Mouse (Mus musculus) midbrain, embryonic 16.5 days (tissue): Measurements from ENCODE around the gene Tnni3. TPM values are rescaled to one million over a fixed set of nuclear protein-coding genes. Genes with fewer than 3 reads are reported as not detected.

Experiments
- ATAC-seq: fragments of 200-750 bp; cut with Nextera tagmentation; 2 replicates; pipeline ENCODE4 v1.8.0; 2017; ENCODE audit warnings: moderate TSS enrichment
- H3K27ac ChIP-seq: fragments of 300-500 bp; sonication (generic); 2 replicates; pipeline ENCODE4 v1.5.1; 2014; ENCODE audit warnings: mild to moderate bottlenecking, low read length, mixed read lengths
- H3K27me3 ChIP-seq: fragments of 300-500 bp; sonication (generic); 2 replicates; pipeline ENCODE4 v1.6.1; 2014; ENCODE audit warnings: low read depth, low read length, mixed read lengths; ENCODE audit not compliant: control insufficient read depth, insufficient read depth
- H3K36me3 ChIP-seq: fragments of 300-500 bp; sonication (generic); 2 replicates; pipeline ENCODE4 v1.6.1; 2014; ENCODE audit warnings: mild to moderate bottlenecking, low read length, moderate library complexity, mixed read lengths; ENCODE audit not compliant: control insufficient read depth, insufficient read depth
- H3K4me1 ChIP-seq: fragments of 300-500 bp; sonication (generic); 2 replicates; pipeline ENCODE4 v1.6.1; 2014; ENCODE audit warnings: mild to moderate bottlenecking, low read length, mixed read lengths; ENCODE audit not compliant: control insufficient read depth, insufficient read depth
- H3K4me2 ChIP-seq: fragments of 300-500 bp; sonication (generic); 2 replicates; pipeline ENCODE4 v1.6.1; 2014; ENCODE audit warnings: mild to moderate bottlenecking, low read length, mixed read lengths
- H3K4me3 ChIP-seq: fragments of 300-500 bp; sonication (generic); 2 replicates; pipeline ENCODE4 v1.5.1; 2014; ENCODE audit warnings: low read depth, mild to moderate bottlenecking, low read length, moderate library complexity, mixed read lengths
- H3K9ac ChIP-seq: fragments of 300-500 bp; sonication (generic); 2 replicates; pipeline ENCODE4 v1.6.1; 2014; ENCODE audit warnings: low read depth, low read length, mixed read lengths
- H3K9me3 ChIP-seq: fragments of 300-500 bp; sonication (generic); replicated peaks from 2 replicates; pipeline ENCODE4 v1.6.1; 2014; ENCODE audit warnings: mild to moderate bottlenecking, low read length, mixed read lengths; ENCODE audit not compliant: control insufficient read depth, poor library complexity, severe bottlenecking
- WGBS: fragments of 180-500 bp; shearing (Covaris S2); extraction: QIAGEN DNeasy Blood & Tissue Kit; methylation state at CpG from one replicate; pipeline ENCODE4 v1.1.7; 2014; 5-methylcytosine and 5-hydroxymethylcytosine counted together
- polyA plus RNA-seq: library from polyadenylated mRNA; unstranded; fragments of >200 nt; fragmentation: Nextera tagmentation; extraction: Ambion mirVana; gene quantifications from 2 replicates; pipeline ENCODE4 v1.2.1, GENCODE M21; 2015

Gene Tnni3
- polyA plus RNA-seq, 1 experiment from 2014 or later: 1.8 TPM

DNA sequence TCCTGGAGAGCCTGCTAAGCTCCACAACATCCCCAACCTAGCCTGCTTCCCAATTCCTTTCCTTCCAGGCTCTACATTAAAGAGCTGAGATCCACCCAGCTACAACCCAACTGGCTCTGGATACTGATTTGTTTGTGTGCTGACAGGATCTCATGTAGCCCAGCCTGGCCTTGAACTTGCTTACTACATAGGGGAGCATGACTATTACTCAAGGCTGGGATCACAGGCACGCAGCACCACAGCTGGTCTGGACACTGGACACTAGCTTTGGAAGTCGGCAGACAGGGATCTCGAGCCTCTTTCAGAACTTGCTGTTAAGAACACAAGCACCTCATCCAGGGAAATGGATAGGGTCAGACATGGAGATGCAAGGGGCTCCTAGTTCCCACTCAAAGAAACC, 27.6 kb downstream of the Tnni3 start:
- 98% methylated on average over 3 of the region's 3 CpGs for WGBS
- Histone ChIP-seq H3K4me3 (no peak overlapping the region), H3K27ac (no peak overlapping the region), H3K27me3 (no peaks in the 10 kb centered on the region), H3K4me2 (no peak overlapping the region), H3K36me3 (peaks cover 9% of the 10 kb centered on the region), H3K9ac (no peak overlapping the region), H3K4me1 (peaks cover 30% of the 10 kb centered on the region), H3K9me3 (no peaks in the 10 kb centered on the region)
- no peak for ATAC-seq

DNA sequence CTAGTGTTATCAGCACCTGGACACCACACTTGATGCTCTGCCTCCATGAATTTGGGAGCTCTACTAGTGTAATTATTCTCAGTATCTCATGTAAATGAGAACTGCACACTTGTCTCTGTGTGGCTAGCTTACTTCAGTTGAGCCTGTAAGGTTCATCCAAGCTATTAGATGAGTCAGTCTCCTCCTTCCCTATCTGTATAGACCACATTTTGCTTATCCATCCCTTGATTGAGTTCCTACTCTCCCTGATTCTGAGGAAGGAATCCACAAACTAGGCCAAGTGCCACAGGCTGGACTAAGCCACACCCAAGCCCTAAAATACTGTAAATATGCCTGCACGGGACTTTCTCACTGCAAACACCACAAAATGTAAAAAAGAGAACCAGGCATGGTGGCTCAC, 30.0 kb downstream of the Tnni3 start:
- no peaks in the 10 kb centered on the region for H3K27me3 ChIP-seq

GRCm38 (mm10) chr7:4492284-4493224, 31.5 kb downstream of the Tnni3 start:
- ATAC-seq: no peak
- H3K9ac ChIP-seq: no peak overlapping the region
- peaks cover 23% of the 10 kb centered on the region for H3K36me3 ChIP-seq
- no peak overlapping the region for H3K4me2 ChIP-seq
- no peaks in the 10 kb centered on the region for H3K9me3 ChIP-seq
- H3K4me1 ChIP-seq: peaks cover 2% of the 10 kb centered on the region; the same call in 1 of the 2 replicates
- H3K4me3 ChIP-seq: no peak overlapping the region
- H3K27me3 ChIP-seq: no peaks in the 10 kb centered on the region
- no peak overlapping the region for H3K27ac ChIP-seq
- 91% methylated on average over 13 of the region's 13 CpGs for WGBS

More for the DNA sequence above, 30.0 kb downstream of the Tnni3 start:
- Histone ChIP-seq H3K36me3 (peaks cover 18% of the 10 kb centered on the region), H3K4me1 (peaks cover 13% of the 10 kb centered on the region), H3K27ac (no peak overlapping the region), H3K4me3 (no peak overlapping the region), H3K4me2 (no peak overlapping the region), H3K9ac (no peak overlapping the region), H3K9me3 (no peaks in the 10 kb centered on the region)
- WGBS: 85% methylated on average over 1 of the region's 1 CpGs
- no peak for ATAC-seq

DNA sequence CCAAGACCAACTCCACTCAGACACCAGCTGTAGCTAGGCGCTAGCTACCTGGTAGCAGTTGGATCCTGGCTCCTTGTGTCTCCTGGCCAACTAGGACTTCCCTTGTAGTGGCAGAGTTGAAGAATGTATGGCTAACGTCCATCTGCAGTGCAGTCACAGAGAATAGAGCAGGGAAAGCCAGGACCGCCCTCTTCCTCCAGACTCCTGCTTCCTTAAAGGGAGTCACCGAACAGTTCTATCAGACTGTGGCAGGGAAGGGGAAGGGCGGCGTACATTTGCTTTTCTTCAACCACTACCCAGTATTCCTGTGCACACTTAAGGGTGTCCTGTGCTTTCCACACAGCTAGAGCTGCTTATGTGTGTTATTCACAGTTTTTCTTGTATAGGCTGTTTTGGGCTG, 32.7 kb downstream of the Tnni3 start:
- H3K9ac ChIP-seq: no peak overlapping the region
- no peaks in the 10 kb centered on the region for H3K9me3 ChIP-seq
- no peaks in the 10 kb centered on the region for H3K4me1 ChIP-seq
- no peak for ATAC-seq
- WGBS: 85% methylated on average over 6 of the region's 6 CpGs
- H3K27ac ChIP-seq: no peak overlapping the region
- no peak overlapping the region for H3K4me3 ChIP-seq
- H3K36me3 ChIP-seq: peaks cover 23% of the 10 kb centered on the region
- no peak overlapping the region for H3K4me2 ChIP-seq
- no peaks in the 10 kb centered on the region for H3K27me3 ChIP-seq

DNA sequence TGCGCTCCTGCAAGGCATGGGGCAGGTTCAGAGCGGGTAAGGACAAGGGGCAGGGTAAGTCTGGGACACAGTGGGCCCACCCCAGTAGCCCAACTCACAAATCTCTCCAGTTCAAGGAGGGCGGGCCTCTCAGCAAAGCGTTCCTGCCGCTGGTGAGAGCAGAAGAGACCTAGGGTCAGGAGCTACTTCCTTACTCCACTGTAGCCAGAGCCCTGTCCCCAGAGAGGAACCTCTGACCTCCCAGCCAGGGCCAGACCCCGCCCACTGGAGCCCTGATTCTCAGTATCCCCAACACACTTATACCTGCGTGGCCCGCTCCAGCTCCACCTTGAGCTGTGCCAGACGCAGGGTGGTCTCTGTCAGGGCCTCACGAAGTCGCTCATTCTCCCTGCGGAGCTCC, 41.7 kb downstream of the Tnni3 start:
- H3K27me3 ChIP-seq: peaks cover 2% of the 10 kb centered on the region
- H3K4me3 ChIP-seq: no peak overlapping the region
- peaks cover 47% of the 10 kb centered on the region for H3K36me3 ChIP-seq
- H3K4me2 ChIP-seq: no peak overlapping the region
- H3K9ac ChIP-seq: no peak overlapping the region
- no peak overlapping the region for H3K27ac ChIP-seq
- no peak for ATAC-seq
- 87% methylated on average over 12 of the region's 12 CpGs for WGBS
- H3K9me3 ChIP-seq: no peaks in the 10 kb centered on the region
- H3K4me1 ChIP-seq: peaks cover 14% of the 10 kb centered on the region

- Histone ChIP-seq H3K4me1 (peaks cover 14% of the 10 kb centered on the region), H3K36me3 (peaks cover 31% of the 10 kb centered on the region), H3K9me3 (no peaks in the 10 kb centered on the region), H3K9ac (no peak overlapping the region), H3K27me3 (peaks cover 7% of the 10 kb centered on the region), H3K27ac (no peak overlapping the region), H3K4me2 (no peak overlapping the region), H3K4me3 (no peak overlapping the region)
- 33% methylated on average over 6 of the region's 6 CpGs for WGBS
- ATAC-seq: no peak
Measured at GRCm38 (mm10) chr7:4479674-4480073, 44.4 kb downstream of the Tnni3 start.

GRCm38 (mm10) chr7:4478796-4479291, 45.2 kb downstream of the Tnni3 start:
- H3K9me3 ChIP-seq: no peaks in the 10 kb centered on the region
- WGBS: 2% methylated on average over 16 of the region's 16 CpGs
- H3K36me3 ChIP-seq: peaks cover 23% of the 10 kb centered on the region
- H3K27ac ChIP-seq: peak overlapping the region; percentile 57; the same call in 1 of the 2 replicates
- H3K27me3 ChIP-seq: peaks cover 12% of the 10 kb centered on the region
- peak overlapping the region; percentile 94 for H3K4me2 ChIP-seq
- peak overlapping the region; percentile 61 for H3K9ac ChIP-seq
- H3K4me1 ChIP-seq: peaks cover 14% of the 10 kb centered on the region
- peak overlapping the region; percentile 46 for H3K4me3 ChIP-seq
- peak; percentile 14 for ATAC-seq

- WGBS: under 1% methylated on average over 39 of the region's 39 CpGs
- peaks cover 14% of the 10 kb centered on the region for H3K4me1 ChIP-seq
- H3K4me2 ChIP-seq: peak overlapping the region; percentile 94
- H3K9me3 ChIP-seq: no peaks in the 10 kb centered on the region
- ATAC-seq: peak; percentile 92
- peak overlapping the region; percentile 61 for H3K9ac ChIP-seq
- H3K36me3 ChIP-seq: peaks cover 18% of the 10 kb centered on the region; the same call in 1 of the 2 replicates
- peak overlapping the region; percentile 46 for H3K4me3 ChIP-seq
- peaks cover 18% of the 10 kb centered on the region for H3K27me3 ChIP-seq
- peak overlapping the region; percentile 57; the same call in 1 of the 2 replicates for H3K27ac ChIP-seq
Measured at GRCm38 (mm10) chr7:4478021-4478795, 45.8 kb downstream of the Tnni3 start.
